Mouse (Mus musculus) liver, embryonic 14.5 days (tissue): ENCODE results near the gene Tmx2. TPM values are rescaled to one million over a fixed set of nuclear protein-coding genes. Genes with fewer than 3 reads are reported as not detected.

Experiments
- ATAC-seq: fragments of 200-750 bp; cut with Nextera tagmentation; 2 replicates; pipeline ENCODE4 v1.8.0; 2017; ENCODE audit warnings: moderate number of reproducible peaks, mild to moderate bottlenecking, moderate library complexity; ENCODE audit not compliant: insufficient read depth
- DNase-seq, 3 experiments: peaks; one replicate each; pipeline ENCODE4 v3.0.0-alpha.2; 2012 to 2013; ENCODE audit warnings: low read depth in 3 of 3, low spot score in 3 of 3
- H3K27ac ChIP-seq: fragments of 300-500 bp; sonication (generic); 2 replicates; pipeline ENCODE4 v1.5.1; 2014; ENCODE audit warnings: moderate library complexity, mild to moderate bottlenecking, control low read depth, inconsistent platforms
- H3K27me3 ChIP-seq: fragments of 300-500 bp; sonication (generic); 2 replicates; pipeline ENCODE4 v1.6.1; 2014; ENCODE audit warnings: mild to moderate bottlenecking, low read length, moderate library complexity; ENCODE audit not compliant: control insufficient read depth, insufficient read depth
- H3K36me3 ChIP-seq: fragments of 300-500 bp; sonication (generic); replicated peaks from 2 replicates; pipeline ENCODE4 v1.6.1; 2014; ENCODE audit warnings: low read depth; ENCODE audit not compliant: control insufficient read depth, insufficient read depth
- H3K4me1 ChIP-seq, 2 experiments: fragments of 200-500 bp in 1 of 2; fragments of 300-500 bp in 1 of 2; sonication (generic) in 1 of 2; replicated peaks; 2 replicates each; pipeline ENCODE4 v1.6.1; 2012 to 2014; ENCODE audit warnings: antibody characterized with exemption in 1 of 2, inconsistent platforms in 1 of 2, low read length in 1 of 2; ENCODE audit not compliant: control insufficient read depth in 2 of 2, insufficient read depth in 2 of 2
- H3K4me2 ChIP-seq: fragments of 300-500 bp; sonication (generic); 2 replicates; pipeline ENCODE4 v1.6.1; 2014; ENCODE audit warnings: low read depth, mild to moderate bottlenecking, control low read depth, moderate library complexity
- H3K4me3 ChIP-seq, 2 experiments: fragments of 200-500 bp in 1 of 2; fragments of 300-500 bp in 1 of 2; sonication (generic) in 1 of 2; 2 replicates each; pipeline ENCODE4 v1.5.1; 2012 to 2014; ENCODE audit warnings: low read depth in 2 of 2, low read length in 2 of 2, mild to moderate bottlenecking in 2 of 2, control low read depth in 1 of 2, inconsistent platforms in 1 of 2, moderate library complexity in 1 of 2; ENCODE audit not compliant: insufficient read depth in 1 of 2
- H3K9ac ChIP-seq: fragments of 300-500 bp; sonication (generic); replicated peaks from 2 replicates; pipeline ENCODE4 v1.6.1; 2014; ENCODE audit warnings: mild to moderate bottlenecking, control low read depth, moderate library complexity
- H3K9me3 ChIP-seq: fragments of 300-500 bp; sonication (generic); 2 replicates; pipeline ENCODE4 v1.6.1; 2016; ENCODE audit warnings: low read length, mixed read lengths; ENCODE audit not compliant: control insufficient read depth
- CTCF ChIP-seq: IDR thresholded peaks from 2 replicates; pipeline ENCODE4 v1.5.1; 2016; ENCODE audit warnings: antibody characterized with exemption, low read depth, control low read depth
- EP300 ChIP-seq: IDR thresholded peaks from 2 replicates; pipeline ENCODE4 v1.6.1; 2016; ENCODE audit warnings: antibody characterized with exemption, low read depth
- WGBS: fragments of 180-500 bp; shearing (Covaris S2); extraction: QIAGEN DNeasy Blood & Tissue Kit; methylation state at CpG from one replicate; pipeline ENCODE4 v1.1.7; 2014; ENCODE audit not compliant: insufficient replicate concordance; 5-methylcytosine and 5-hydroxymethylcytosine counted together
- polyA plus RNA-seq, 2 experiments: library from polyadenylated mRNA; depleted of rRNA in 1 of 2; stranded (reverse) in 1 of 2; unstranded in 1 of 2; fragments of >200 nt; fragmentation: Nextera tagmentation in 1 of 2; extraction: Ambion mirVana in 1 of 2; gene quantifications; 2 replicates each; pipeline versions ENCODE4 v1.2.1 to v1.2.3; 2012 to 2014

The Tmx2 gene
- polyA plus RNA-seq, 2 experiments = 24.7 to 66.3 TPM

GRCm38 (mm10) chr2:84637452-84638165 is 41.3 kb downstream of the Tmx2 start:
- H3K27me3 ChIP-seq = no peaks in the 10 kb centered on the region
- H3K4me1 ChIP-seq = peaks cover 18 to 37% of the 10 kb centered on the region in 2 experiments
- no peak overlapping the region for H3K27ac ChIP-seq
- 47% methylated on average over 6 of the region's 7 CpGs for WGBS
- H3K9me3 ChIP-seq = no peaks in the 10 kb centered on the region
- ATAC-seq (no peak), DNase-seq (no peak)
- TF ChIP-seq EP300 (no peak), CTCF (no peak)
- no peak overlapping the region; the same call in 1 of the 2 replicates for H3K4me2 ChIP-seq
- H3K36me3 ChIP-seq = no peaks in the 10 kb centered on the region
- no peak overlapping the region for H3K9ac ChIP-seq
- no peak overlapping the region for H3K4me3 ChIP-seq

GRCm38 (mm10) chr2:84636231-84636741 is 42.7 kb downstream of the Tmx2 start:
- Histone ChIP-seq H3K27me3 (no peaks in the 10 kb centered on the region), H3K9ac (no peak overlapping the region; the same call in 1 of the 2 replicates), H3K36me3 (no peaks in the 10 kb centered on the region), H3K27ac (peak overlapping the region; percentile 29; the same call in 1 of the 2 replicates), H3K4me2 (peak overlapping the region; percentile 47), H3K4me3 (no peak overlapping the region), H3K4me1 (peaks cover 20 to 43% of the 10 kb centered on the region in 2 experiments), H3K9me3 (no peaks in the 10 kb centered on the region)
- ATAC-seq (peak; percentile 44; the same call in 1 of the 2 replicates), DNase-seq (no peak)
- 41% methylated on average over 8 of the region's 8 CpGs for whole genome bisulfite sequencing
- TF ChIP-seq CTCF = no peak
- no peak for TF ChIP-seq EP300

DNA sequence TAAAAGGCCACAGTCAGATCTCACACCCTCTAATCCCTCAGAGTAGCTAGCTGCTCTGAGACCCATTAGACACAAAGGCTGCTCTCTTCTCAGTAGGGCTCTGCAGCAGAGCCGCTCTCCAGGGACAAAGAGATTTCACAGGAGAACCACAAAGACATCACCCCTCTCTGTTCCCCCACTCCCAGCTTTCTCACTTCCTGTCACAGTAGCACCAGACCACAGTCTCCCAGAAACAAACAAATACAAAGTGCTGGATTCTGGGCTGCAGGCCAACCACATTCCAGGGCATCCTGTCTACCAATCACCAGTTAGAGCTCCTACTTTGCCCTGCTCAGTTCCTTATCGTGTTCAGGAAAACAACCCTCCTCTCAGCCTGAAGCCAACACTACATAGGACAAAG is 43.3 kb downstream of the Tmx2 start:
- no peaks in the 10 kb centered on the region for H3K36me3 ChIP-seq
- no peaks in the 10 kb centered on the region for H3K9me3 ChIP-seq
- peak overlapping the region; percentile 47 for H3K4me2 ChIP-seq
- ATAC-seq (peak; percentile 77), DNase-seq (peak in 2 of 3 experiments; percentile 35 to 43)
- no peak overlapping the region for H3K9ac ChIP-seq
- no peak overlapping the region for H3K27ac ChIP-seq
- peaks cover 20 to 43% of the 10 kb centered on the region in 2 experiments for H3K4me1 ChIP-seq
- TF ChIP-seq CTCF (no peak), EP300 (no peak)
- H3K27me3 ChIP-seq = no peaks in the 10 kb centered on the region
- WGBS = 30% methylated on average over 2 of the region's 2 CpGs
- no peak overlapping the region for H3K4me3 ChIP-seq

- Histone ChIP-seq H3K36me3 (no peaks in the 10 kb centered on the region), H3K4me1 (peaks cover 17 to 43% of the 10 kb centered on the region in 2 experiments), H3K9ac (no peak overlapping the region), H3K4me3 (no peak overlapping the region), H3K4me2 (peak overlapping the region; percentile 37), H3K9me3 (no peaks in the 10 kb centered on the region), H3K27ac (no peak overlapping the region; the same call in 1 of the 2 replicates), H3K27me3 (no peaks in the 10 kb centered on the region)
- DNase-seq (no peak), ATAC-seq (no peak)
- WGBS = 37% methylated on average over 4 of the region's 4 CpGs
- no peak for TF ChIP-seq CTCF
- no peak for TF ChIP-seq EP300
These were observed 43.9 kb downstream of the Tmx2 start for GRCm38 (mm10) chr2:84634934-84635482.

- Histone ChIP-seq H3K9ac (no peak overlapping the region), H3K4me3 (no peak overlapping the region), H3K4me1 (peaks cover 17 to 43% of the 10 kb centered on the region in 2 experiments), H3K4me2 (peak overlapping the region; percentile 22; the same call in 1 of the 2 replicates), H3K36me3 (no peaks in the 10 kb centered on the region), H3K9me3 (no peaks in the 10 kb centered on the region), H3K27me3 (no peaks in the 10 kb centered on the region), H3K27ac (no peak overlapping the region)
- TF ChIP-seq CTCF = no peak
- no peak for TF ChIP-seq EP300
- ATAC-seq (no peak), DNase-seq (no peak)
- 48% methylated on average over 4 of the region's 4 CpGs for WGBS
These were observed 44.9 kb downstream of the Tmx2 start for GRCm38 (mm10) chr2:84634006-84634405.
